ENCODE assay signal across 27 mouse cellular contexts in the genomic region with DNA sequence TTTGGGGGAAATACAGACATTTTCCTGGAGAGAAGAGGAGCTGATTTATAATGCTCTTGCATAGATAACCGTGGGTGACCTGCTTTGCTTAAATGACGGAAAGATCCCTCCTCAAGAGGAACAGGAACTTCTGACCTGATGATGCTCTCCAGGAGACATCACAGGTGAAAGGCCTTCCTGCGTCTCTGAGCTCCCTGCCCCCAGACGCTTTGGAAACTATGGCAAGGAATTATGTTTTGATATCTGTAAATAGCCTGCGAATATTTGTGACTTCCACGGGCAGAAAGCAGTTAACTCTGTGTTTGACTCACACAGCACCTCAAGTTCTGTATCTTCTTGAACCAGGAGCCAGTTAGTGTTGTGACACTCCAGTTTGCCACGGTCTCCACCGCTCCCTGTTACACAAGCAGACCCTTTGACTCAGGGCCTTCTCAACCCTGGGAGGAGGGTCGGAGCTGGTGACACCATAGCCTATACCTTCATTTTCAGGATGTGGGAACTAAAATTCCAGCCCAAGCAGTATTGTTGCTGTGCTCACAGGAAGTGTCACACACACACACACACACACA. TPM values are rescaled to one million over a fixed set of nuclear protein-coding genes. Genes with fewer than 3 reads are reported as not detected.
A peak's percentile ranks its signal among the peaks of the same experiment; 100 is the strongest.
DNase-seq lines count a peak whose midpoint lies in the region; ATAC-seq and TF ChIP-seq lines count a peak whose summit lies in the region.
"Had no signal": no experiment of that assay in that cellular context is flagged by ENCODE, and none has a peak within 500 bp of the region (broad histone marks: within the 10 kb centered on the region; RNA-seq: fewer than 3 reads in every experiment).

No protein-coding gene starts in this region.

- H3K27me3 ChIP-seq in heart, embryonic 12.5 days (replicated peaks) = no peaks in the 10 kb centered on the region
- H3K27me3 ChIP-seq in spleen, adult 2 months (ENCODE audit: control insufficient read depth, insufficient read depth, low read length) = no peaks in the 10 kb centered on the region
- no peaks in the 10 kb centered on the region for H3K27me3 ChIP-seq in limb, embryonic 10.5 days (ENCODE audit: low read depth, poor library complexity, severe bottlenecking)
- no peaks in the 10 kb centered on the region for H3K27me3 ChIP-seq in midbrain, embryonic 11.5 days (ENCODE audit: control insufficient read depth, insufficient read depth, low read length)
- H3K27me3 ChIP-seq: liver, embryonic 13.5 days; neural tube, embryonic 12.5 days had no signal

- 76% methylated on average over 9 of the region's 9 CpGs for WGBS in heart, embryonic 12.5 days
- 59% methylated on average over 9 of the region's 9 CpGs for WGBS in spleen, adult 2 months
- WGBS in limb, embryonic 10.5 days = 87% methylated on average over 9 of the region's 9 CpGs
- 87% methylated on average over 9 of the region's 9 CpGs for WGBS in midbrain, embryonic 11.5 days

- 0 out of 2 replicates have a peak, but pooled peaks cover 11% of the 10 kb centered on the region for H3K4me1 ChIP-seq in heart, embryonic 12.5 days (replicated peaks)
- peaks cover 21% of the 10 kb centered on the region for H3K4me1 ChIP-seq in spleen, adult 2 months (ENCODE audit: control insufficient read depth, insufficient read depth, insufficient read length)
- H3K4me1 ChIP-seq in limb, embryonic 10.5 days = peaks cover 15% of the 10 kb centered on the region
- H3K4me1 ChIP-seq in midbrain, embryonic 11.5 days (ENCODE audit: control insufficient read depth, insufficient read depth, low read length) = no peaks in the 10 kb centered on the region
- H3K4me1 ChIP-seq: neural tube, embryonic 12.5 days had no signal

- no peak overlapping the region for H3K4me2 ChIP-seq in heart, embryonic 12.5 days
- no peak overlapping the region for H3K4me2 ChIP-seq in midbrain, embryonic 11.5 days
- H3K4me2 ChIP-seq: heart, embryonic 11.5 days; liver, embryonic 13.5 days; neural tube, embryonic 12.5 days had no signal

- H3K4me3 ChIP-seq in heart, embryonic 12.5 days = no peak overlapping the region
- H3K4me3 ChIP-seq in spleen, adult 2 months (ENCODE audit: extremely low read depth, insufficient read depth, insufficient read length) = no peak overlapping the region
- H3K4me3 ChIP-seq in limb, embryonic 10.5 days = no peak overlapping the region
- H3K4me3 ChIP-seq in midbrain, embryonic 11.5 days (ENCODE audit: low read depth, low read length) = no peak overlapping the region
- H3K4me3 ChIP-seq: forebrain, embryonic 10.5 days; hindbrain, embryonic 10.5 days; liver, embryonic 13.5 days; neural tube, embryonic 12.5 days had no signal

- H3K9me3 ChIP-seq in heart, embryonic 12.5 days (replicated peaks) = no peaks in the 10 kb centered on the region
- H3K9me3 ChIP-seq in limb, embryonic 10.5 days (replicated peaks) = no peaks in the 10 kb centered on the region
- H3K9me3 ChIP-seq in midbrain, embryonic 11.5 days (ENCODE audit: control insufficient read depth, low read length) = no peaks in the 10 kb centered on the region
- H3K9me3 ChIP-seq: forebrain, embryonic 10.5 days; hindbrain, embryonic 10.5 days; liver, embryonic 13.5 days; megakaryocyte, embryonic 14.5 days; neural tube, embryonic 12.5 days had no signal

- no peaks in the 10 kb centered on the region for H3K36me3 ChIP-seq in heart, embryonic 12.5 days
- no peaks in the 10 kb centered on the region for H3K36me3 ChIP-seq in spleen, adult 2 months (ENCODE audit: control insufficient read depth, insufficient read depth, low read length)
- H3K36me3 ChIP-seq in limb, embryonic 10.5 days = no peaks in the 10 kb centered on the region
- no peaks in the 10 kb centered on the region for H3K36me3 ChIP-seq in midbrain, embryonic 11.5 days (ENCODE audit: control insufficient read depth, insufficient read depth, low read length)
- H3K36me3 ChIP-seq: forebrain, embryonic 10.5 days; hindbrain, embryonic 10.5 days; liver, embryonic 13.5 days; neural tube, embryonic 12.5 days had no signal

- H3K27ac ChIP-seq in heart, embryonic 12.5 days (ENCODE audit: poor library complexity, severe bottlenecking) = no peak overlapping the region
- peak overlapping the region; percentile 88 for H3K27ac ChIP-seq in spleen, adult 2 months (ENCODE audit: insufficient read depth, low read length)
- no peak overlapping the region for H3K27ac ChIP-seq in limb, embryonic 10.5 days
- no peak overlapping the region for H3K27ac ChIP-seq in midbrain, embryonic 11.5 days (ENCODE audit: low read depth, low read length)
- H3K27ac ChIP-seq: forebrain, embryonic 10.5 days; hindbrain, embryonic 10.5 days; liver, embryonic 13.5 days; neural tube, embryonic 12.5 days had no signal

- no peak for ATAC-seq in heart, embryonic 12.5 days (ENCODE audit: insufficient number of reproducible peaks, low FRiP score)
- ATAC-seq in CD4-positive, CD25-positive, alpha-beta regulatory T cell, adult 4 months = peak; percentile 5
- ATAC-seq in megakaryocyte, adult 5-6 weeks (ENCODE audit: poor library complexity, severe bottlenecking) = peak; percentile 19
- no peak for ATAC-seq in midbrain, embryonic 11.5 days (ENCODE audit: low FRiP score)
- ATAC-seq: forebrain, postnatal 0 days; hindbrain, embryonic 16.5 days; intestine, postnatal 0 days had no signal

- no peak overlapping the region for H3K9ac ChIP-seq in heart, embryonic 12.5 days
- no peak overlapping the region for H3K9ac ChIP-seq in midbrain, embryonic 11.5 days (ENCODE audit: low read length)
- H3K9ac ChIP-seq: forebrain, postnatal 0 days; liver, embryonic 13.5 days; neural tube, embryonic 12.5 days had no signal

- TF ChIP-seq CTCF in spleen, adult 2 months (IDR thresholded peaks at IDR 0.05; ENCODE audit: extremely low read depth, insufficient read depth, insufficient read length, insufficient replicate concordance) = no peak

- no peak for TF ChIP-seq POLR2A in spleen, adult 2 months (IDR thresholded peaks at IDR 0.05; ENCODE audit: low read depth, low read length)

- DNase-seq in heart, adult 11 months = peak; percentile 81
- no peak for DNase-seq in spleen, adult 2 months (ENCODE audit: low read depth in 1 of 2, low spot score in 2 of 2)
- no peak for DNase-seq in spleen, postnatal 14 days (ENCODE audit: low spot score in 2 of 2)
- no peak for DNase-seq in limb, embryonic 10.5 days (ENCODE audit: low spot score)
- no peak for DNase-seq in midbrain, embryonic 11.5 days (ENCODE audit: low spot score, missing footprints)
- DNase-seq: adrenal gland, postnatal 10 days; cerebellum, adult 9-11 months; forebrain, postnatal 0 days; gastrocnemius, postnatal 36 days; kidney, postnatal 4 days; liver, embryonic 13.5 days; lung, adult 2 months; lung, postnatal 14 days; midbrain, embryonic 14.5 days; retina, postnatal 1 day had no signal

RNA-seq across cellular contexts. Expression of a gene that starts 9.7 kb away (rescaled TPM):
- 19.5 and 20.0 TPM in 2 replicates for polyA plus RNA-seq in heart, embryonic 12.5 days (2016; fragmentation: Nextera tagmentation; extraction: Ambion mirVana)
- polyA plus RNA-seq in spleen, adult 2 months (2012; rRNA removed) = 12.5 and 13.5 TPM in 2 replicates
- polyA plus RNA-seq in CD4-positive, CD25-positive, alpha-beta regulatory T cell, adult 4 months (2017; shearing (Covaris generic)) = 10 to 100 TPM; 73.0 to 76.1 TPM
- 15.5 and 15.6 TPM in 2 replicates for total RNA-seq in megakaryocyte, adult 5-6 weeks (2015)
- 14.0 and 14.1 TPM in 2 replicates for total RNA-seq in megakaryocyte, adult 5-6 weeks (2017)
- polyA plus RNA-seq in limb, embryonic 10.5 days (2016; fragmentation: Nextera tagmentation; extraction: Ambion mirVana) = 6.4 and 7.4 TPM in 2 replicates
- 6.1 and 6.6 TPM in 2 replicates for polyA plus RNA-seq in midbrain, embryonic 11.5 days (2014; fragmentation: Nextera tagmentation; extraction: Ambion mirVana)
- total RNA-seq: MEL had no signal

RNA-seq across cellular contexts. Expression of a gene that starts 48.1 kb away (rescaled TPM):
- 0.18 and 0.36 TPM in 2 replicates for polyA plus RNA-seq in heart, embryonic 12.5 days (2016; fragmentation: Nextera tagmentation; extraction: Ambion mirVana)
- 0.14 and 0.27 TPM in 2 replicates for polyA plus RNA-seq in spleen, adult 2 months (2012; rRNA removed)
- under 1 TPM; 0.22 to 0.27 TPM for polyA plus RNA-seq in CD4-positive, CD25-positive, alpha-beta regulatory T cell, adult 4 months (2017; shearing (Covaris generic))
- total RNA-seq in megakaryocyte, adult 5-6 weeks (2015) = 0.16 TPM in 1 of 2 replicates, not detected in the other
- total RNA-seq in megakaryocyte, adult 5-6 weeks (2017) = not detected in 2 replicates
- polyA plus RNA-seq in limb, embryonic 10.5 days (2016; fragmentation: Nextera tagmentation; extraction: Ambion mirVana) = 9.1 and 15.7 TPM in 2 replicates
- polyA plus RNA-seq in midbrain, embryonic 11.5 days (2014; fragmentation: Nextera tagmentation; extraction: Ambion mirVana) = 0.92 and 1.8 TPM in 2 replicates
- total RNA-seq: left cerebral cortex, postnatal 25 days; MEL had no signal

Comparison
In these comparisons a context has a peak if more than half of its experiments do, and no peak if none do; other contexts are left out.
1. ATAC-seq: peak in CD4-positive, CD25-positive, alpha-beta regulatory T cell, adult 4 months (single experiment) and megakaryocyte, adult 5-6 weeks (single experiment); none in heart, embryonic 12.5 days (single experiment) and midbrain, embryonic 11.5 days (single experiment).